Mouse (Mus musculus): Measurements from ENCODE around the gene Brca1. TPM values are rescaled to one million over a fixed set of nuclear protein-coding genes. Genes with fewer than 3 reads are reported as not detected.

The Brca1 gene
- polyA plus RNA-seq, 2 experiments: 8.6 to 14.0 TPM

DNA sequence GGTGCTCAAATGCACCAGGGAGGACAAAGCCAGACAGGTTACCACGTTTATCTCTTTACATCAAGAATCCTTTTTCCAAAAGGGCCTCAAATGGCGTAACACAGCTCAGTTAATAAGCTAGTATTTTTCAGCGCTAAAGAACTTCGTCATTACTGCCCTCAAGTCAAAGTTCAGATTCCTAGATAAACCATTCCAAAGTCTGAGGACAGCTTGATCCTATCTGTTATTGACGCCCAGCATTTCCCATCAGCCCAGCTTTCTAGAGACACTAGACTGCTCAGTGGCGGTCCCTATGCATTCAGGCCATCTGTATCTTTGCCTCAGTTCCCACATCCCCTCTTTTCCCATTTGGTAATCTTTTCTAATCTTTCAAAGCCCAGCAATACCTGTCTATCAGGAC lies 32.4 kb downstream of the Brca1 start:
- Histone ChIP-seq H3K9ac (replicated peaks) (no peak overlapping the region), H3K27me3 (ENCODE audit: control insufficient read depth, insufficient read depth, low read length) (no peaks in the 10 kb centered on the region), H3K4me3 (ENCODE audit: insufficient read depth in 1 of 2, low read depth in 2 of 2, low read length in 2 of 2) (no peak overlapping the region), H3K4me2 (ENCODE audit: low read depth) (no peak overlapping the region), H3K27ac (no peak overlapping the region), H3K36me3 (replicated peaks; ENCODE audit: control insufficient read depth, insufficient read depth, low read depth) (peaks cover 53% of the 10 kb centered on the region), H3K4me1 (replicated peaks; ENCODE audit: control insufficient read depth in 2 of 2, insufficient read depth in 2 of 2, low read length in 1 of 2) (peaks cover 0 to 4% of the 10 kb centered on the region in 2 experiments; a peak in 1 of 4 replicates), H3K9me3 (ENCODE audit: control insufficient read depth, low read length) (no peaks in the 10 kb centered on the region)
- TF ChIP-seq CTCF (IDR thresholded peaks at IDR 0.05; ENCODE audit: low read depth) (no peak), EP300 (IDR thresholded peaks at IDR 0.05; ENCODE audit: low read depth) (no peak)
- no peak for ATAC-seq (ENCODE audit: insufficient read depth)
- 78% methylated on average over 6 of the region's 6 CpGs for WGBS (ENCODE audit: insufficient replicate concordance)
- no peak for DNase-seq (ENCODE audit: low read depth in 3 of 3, low spot score in 3 of 3)

DNA sequence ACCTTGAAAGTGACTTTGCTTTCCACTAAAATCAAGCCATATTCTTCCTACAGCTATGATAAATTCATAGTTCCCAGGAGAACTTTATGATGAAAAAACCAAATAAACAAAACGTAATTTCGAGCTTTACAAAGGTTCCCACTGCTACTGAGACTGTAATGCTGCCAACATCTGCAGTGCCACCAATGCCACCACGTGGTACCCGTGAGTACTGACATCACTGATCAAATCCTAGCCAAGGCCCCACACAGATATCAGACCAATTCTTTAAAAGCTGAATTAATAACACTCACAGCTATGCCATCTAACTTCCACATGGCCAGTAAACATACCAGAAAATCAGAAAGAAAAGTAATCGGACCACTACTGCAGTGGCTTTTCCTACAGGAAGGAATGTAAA lies 32.8 kb downstream of the Brca1 start:
- peaks cover 53% of the 10 kb centered on the region for H3K36me3 ChIP-seq (replicated peaks; ENCODE audit: control insufficient read depth, insufficient read depth, low read depth)
- no peak overlapping the region for H3K27ac ChIP-seq
- no peak for ATAC-seq (ENCODE audit: insufficient read depth)
- no peak for DNase-seq (ENCODE audit: low read depth in 3 of 3, low spot score in 3 of 3)
- H3K4me3 ChIP-seq (ENCODE audit: insufficient read depth in 1 of 2, low read depth in 2 of 2, low read length in 2 of 2): no peak overlapping the region
- WGBS (ENCODE audit: insufficient replicate concordance): 82% methylated on average over 5 of the region's 5 CpGs
- no peak overlapping the region for H3K4me2 ChIP-seq (ENCODE audit: low read depth)
- H3K9ac ChIP-seq (replicated peaks): no peak overlapping the region
- H3K9me3 ChIP-seq (ENCODE audit: control insufficient read depth, low read length): no peaks in the 10 kb centered on the region
- H3K27me3 ChIP-seq (ENCODE audit: control insufficient read depth, insufficient read depth, low read length): no peaks in the 10 kb centered on the region
- TF ChIP-seq CTCF (IDR thresholded peaks at IDR 0.05; ENCODE audit: low read depth) (no peak), EP300 (IDR thresholded peaks at IDR 0.05; ENCODE audit: low read depth) (no peak)
- peaks cover 0 to 4% of the 10 kb centered on the region in 2 experiments; a peak in 1 of 4 replicates for H3K4me1 ChIP-seq (replicated peaks; ENCODE audit: control insufficient read depth in 2 of 2, insufficient read depth in 2 of 2, low read length in 1 of 2)

DNA sequence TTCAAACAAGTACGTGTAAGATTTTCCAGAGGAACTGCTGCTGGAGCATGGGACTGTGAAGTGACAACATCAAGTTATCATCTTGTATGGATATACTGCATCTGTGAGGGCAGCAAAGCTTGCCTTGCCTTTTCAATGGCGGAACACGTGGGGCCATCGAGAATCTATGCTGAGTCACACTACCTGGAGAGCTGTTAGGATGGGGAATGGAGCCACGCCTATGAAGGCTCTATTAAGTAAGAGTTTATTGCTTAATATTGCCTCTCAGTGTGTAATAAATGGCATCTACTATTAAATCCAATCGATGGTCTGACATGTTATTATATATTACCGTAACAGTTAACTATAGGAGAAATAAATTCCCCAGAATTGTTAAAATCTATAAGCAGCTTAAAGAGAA lies 44.7 kb downstream of the Brca1 start:
- no peak overlapping the region for H3K4me3 ChIP-seq (ENCODE audit: insufficient read depth in 1 of 2, low read depth in 2 of 2, low read length in 2 of 2)
- peaks cover 79% of the 10 kb centered on the region for H3K36me3 ChIP-seq (replicated peaks; ENCODE audit: control insufficient read depth, insufficient read depth, low read depth)
- H3K27ac ChIP-seq: no peak overlapping the region
- H3K4me2 ChIP-seq (ENCODE audit: low read depth): no peak overlapping the region
- no peak overlapping the region for H3K9ac ChIP-seq (replicated peaks)
- no peaks in the 10 kb centered on the region for H3K4me1 ChIP-seq (replicated peaks; ENCODE audit: control insufficient read depth in 2 of 2, insufficient read depth in 2 of 2, low read length in 1 of 2)
- DNase-seq (ENCODE audit: low read depth in 3 of 3, low spot score in 3 of 3) (no peak), ATAC-seq (ENCODE audit: insufficient read depth) (no peak)
- WGBS (ENCODE audit: insufficient replicate concordance): 80% methylated on average over 7 of the region's 7 CpGs
- H3K9me3 ChIP-seq (ENCODE audit: control insufficient read depth, low read length): no peaks in the 10 kb centered on the region
- no peaks in the 10 kb centered on the region for H3K27me3 ChIP-seq (ENCODE audit: control insufficient read depth, insufficient read depth, low read length)
- TF ChIP-seq EP300 (IDR thresholded peaks at IDR 0.05; ENCODE audit: low read depth): no peak
- no peak for TF ChIP-seq CTCF (IDR thresholded peaks at IDR 0.05; ENCODE audit: low read depth)

DNA sequence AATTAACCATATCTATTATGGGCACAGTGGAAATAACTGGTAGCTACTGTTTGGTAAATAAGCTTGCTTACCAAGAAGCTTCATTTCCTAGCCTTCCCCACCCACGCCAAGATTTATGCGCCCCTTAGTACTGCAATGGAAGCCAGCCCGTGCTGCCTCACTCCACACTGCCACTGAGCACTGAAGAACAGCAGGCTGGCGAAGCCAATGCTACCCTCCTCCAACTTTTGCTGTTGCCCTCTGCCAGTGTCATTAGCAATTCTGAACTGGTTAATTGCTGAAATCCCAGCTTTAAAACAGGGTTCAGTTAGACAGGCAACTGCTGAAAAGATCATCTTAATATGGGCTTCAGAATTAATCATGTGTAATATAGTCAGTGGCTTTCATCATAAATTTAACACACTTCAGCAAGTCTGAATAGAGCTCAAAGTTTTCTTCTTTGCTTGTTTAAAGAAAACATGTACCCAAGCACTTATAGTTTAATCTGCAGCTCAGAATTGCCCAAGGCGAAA lies 45.4 kb downstream of the Brca1 start:
- Histone ChIP-seq H3K36me3 (replicated peaks; ENCODE audit: control insufficient read depth, insufficient read depth, low read depth) (peaks cover 76% of the 10 kb centered on the region), H3K27ac (no peak overlapping the region), H3K9me3 (ENCODE audit: control insufficient read depth, low read length) (no peaks in the 10 kb centered on the region), H3K9ac (replicated peaks) (no peak overlapping the region), H3K4me1 (replicated peaks; ENCODE audit: control insufficient read depth in 2 of 2, insufficient read depth in 2 of 2, low read length in 1 of 2) (no peaks in the 10 kb centered on the region), H3K4me2 (ENCODE audit: low read depth) (no peak overlapping the region), H3K4me3 (ENCODE audit: insufficient read depth in 1 of 2, low read depth in 2 of 2, low read length in 2 of 2) (no peak overlapping the region), H3K27me3 (ENCODE audit: control insufficient read depth, insufficient read depth, low read length) (no peaks in the 10 kb centered on the region)
- 86% methylated on average over 5 of the region's 5 CpGs for WGBS (ENCODE audit: insufficient replicate concordance)
- no peak for TF ChIP-seq EP300 (IDR thresholded peaks at IDR 0.05; ENCODE audit: low read depth)
- no peak for TF ChIP-seq CTCF (IDR thresholded peaks at IDR 0.05; ENCODE audit: low read depth)
- ATAC-seq (ENCODE audit: insufficient read depth) (no peak), DNase-seq (ENCODE audit: low read depth in 3 of 3, low spot score in 3 of 3) (no peak)

DNA sequence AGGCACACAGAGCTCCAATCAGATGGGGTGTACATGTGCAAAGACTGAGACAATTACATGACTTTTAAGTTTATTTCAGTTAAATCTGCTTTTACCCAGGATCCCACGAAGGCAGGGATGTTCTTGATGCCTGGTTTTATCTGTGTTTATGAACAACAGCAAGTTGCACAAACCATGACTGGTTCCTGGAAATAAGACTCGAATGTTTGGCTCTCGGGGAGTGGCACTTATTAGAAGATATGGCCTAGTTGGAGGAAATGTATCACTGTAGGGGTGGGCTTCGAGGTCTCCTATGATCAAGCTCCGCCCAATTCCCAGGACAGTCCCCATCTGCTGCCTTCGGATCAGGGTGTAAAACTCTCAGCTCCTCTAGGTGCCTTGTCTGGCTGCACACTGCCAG lies 65.6 kb downstream of the Brca1 start:
- Histone ChIP-seq H3K4me3 (ENCODE audit: insufficient read depth in 1 of 2, low read depth in 2 of 2, low read length in 2 of 2) (no peak overlapping the region), H3K27ac (peak overlapping the region; percentile 72), H3K4me2 (ENCODE audit: low read depth) (peak overlapping the region; percentile 63), H3K9ac (replicated peaks) (no peak overlapping the region; the same call in 1 of the 2 replicates), H3K36me3 (replicated peaks; ENCODE audit: control insufficient read depth, insufficient read depth, low read depth) (peaks cover 32% of the 10 kb centered on the region), H3K9me3 (ENCODE audit: control insufficient read depth, low read length) (no peaks in the 10 kb centered on the region), H3K27me3 (ENCODE audit: control insufficient read depth, insufficient read depth, low read length) (no peaks in the 10 kb centered on the region), H3K4me1 (replicated peaks; ENCODE audit: control insufficient read depth in 2 of 2, insufficient read depth in 2 of 2, low read length in 1 of 2) (peaks cover 31 to 36% of the 10 kb centered on the region in 2 experiments)
- ATAC-seq (ENCODE audit: insufficient read depth) (no peak), DNase-seq (ENCODE audit: low read depth in 3 of 3, low spot score in 3 of 3) (peak in 1 of 3 experiments; percentile 57)
- 14% methylated on average over 6 of the region's 6 CpGs for WGBS (ENCODE audit: insufficient replicate concordance)
- no peak for TF ChIP-seq EP300 (IDR thresholded peaks at IDR 0.05; ENCODE audit: low read depth)
- TF ChIP-seq CTCF (IDR thresholded peaks at IDR 0.05; ENCODE audit: low read depth): no peak
